Mouse (Mus musculus) layer of hippocampus, adult 18-20 months (tissue): Measurements from ENCODE around the gene Zkscan4. TPM values are rescaled to one million over a fixed set of nuclear protein-coding genes. Genes with fewer than 3 reads are reported as not detected.
"Not testable (repeated sequence)": the region's sequence is repeated elsewhere in the genome, so short reads cannot be mapped to it uniquely, and the experiment has no call there.

Experiments
- DNase-seq, 2 experiments: peaks; one replicate each; pipeline ENCODE4 v3.0.0; 2022; ENCODE audit warnings: low spot score in 2 of 2
- long read RNA-seq: library from polyadenylated mRNA; stranded (forward); transcript quantifications from one replicate; pipeline ENCODE4 v2.0.0, GENCODE M21; 2021
- total RNA-seq, 2 experiments: library from RNA; stranded (reverse); gene quantifications; 2 replicates each; pipeline ENCODE4 v1.2.3; 2021

Zkscan4 gene
- 1 to 10 TPM; 5.9 to 6.6 TPM for total RNA-seq
- long read RNA-seq, transcript Zkscan4-201 (3 exons, 2,400 nt), result major isoform, 8 of 9 reads
- long read RNA-seq, partial matches to known transcripts, result 1 of 9 reads
- long read RNA-seq, other reads (novel, unspliced or antisense), result 0 of 9 reads

DNA sequence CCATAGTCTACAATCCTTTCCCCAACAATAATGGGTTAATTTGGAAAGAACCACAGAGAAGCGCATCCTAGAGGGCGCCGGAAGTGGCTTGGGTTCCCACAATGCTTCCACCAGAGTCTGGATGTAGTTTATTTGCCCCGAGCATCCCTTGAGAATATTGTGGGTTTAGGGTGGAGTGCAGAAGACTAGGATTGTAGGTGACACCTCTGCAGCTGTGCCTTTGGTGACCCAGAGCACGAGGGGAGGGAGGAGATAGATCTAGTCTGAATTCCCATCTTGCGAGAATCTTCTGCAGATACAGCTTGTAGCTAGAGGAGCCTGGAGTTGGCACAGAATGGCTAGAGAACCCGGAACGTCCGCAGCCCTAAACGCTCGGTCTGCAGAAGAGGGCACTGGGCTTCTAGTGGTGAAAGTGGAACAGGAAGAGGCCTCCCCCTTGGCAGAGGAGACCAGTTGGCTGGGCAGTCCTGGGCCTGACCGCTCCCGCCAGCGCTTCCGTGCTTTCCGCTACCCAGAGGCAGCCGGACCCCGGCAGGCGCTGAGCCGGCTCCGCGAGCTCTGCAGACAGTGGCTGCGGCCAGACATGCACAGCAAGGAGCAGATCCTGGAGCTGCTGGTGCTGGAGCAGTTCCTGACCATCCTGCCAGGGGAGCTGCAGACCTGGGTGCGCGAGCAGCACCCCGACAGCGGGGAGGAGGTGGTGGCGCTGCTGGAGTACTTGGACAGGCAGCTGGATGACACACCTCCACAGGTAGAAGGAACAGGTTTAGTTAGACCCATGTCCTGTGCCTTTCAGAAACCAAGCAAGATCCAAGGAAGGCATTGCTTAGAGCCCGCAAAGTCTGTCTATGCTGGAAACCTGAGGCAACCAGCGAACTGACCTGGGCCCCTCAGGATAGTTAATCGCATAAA is at the start of gene Zkscan4, which contains the start of gene Gm10065:
Gene Zkscan4 (plus strand): TSS at position 149 of the 912 bp plus-strand sequence.
Gene Gm10065 (minus strand): TSS at position 683 of the 912 bp plus-strand sequence.
- DNase-seq, result peak; percentile 67 to 90

DNA sequence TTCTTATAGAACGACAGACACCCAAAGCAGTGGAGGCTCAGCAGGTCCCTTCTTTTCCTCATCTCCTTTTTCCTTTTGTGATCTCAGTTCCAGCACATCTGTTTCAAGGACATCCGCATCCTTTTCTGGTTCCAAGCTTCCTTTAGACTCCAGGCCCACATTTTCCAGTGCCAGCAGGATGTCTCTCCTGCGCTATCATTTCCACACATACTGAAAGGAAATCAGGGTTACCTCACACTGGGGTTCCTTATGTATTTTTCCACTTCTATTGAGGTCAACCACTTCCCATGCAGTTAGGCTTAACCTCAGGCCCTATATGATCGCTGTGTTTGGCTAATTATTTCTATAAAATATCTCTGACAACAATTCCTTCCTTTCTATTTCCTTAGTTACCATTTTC is 43.2 kb upstream of the Zkscan4 start:
- no peak for DNase-seq

DNA sequence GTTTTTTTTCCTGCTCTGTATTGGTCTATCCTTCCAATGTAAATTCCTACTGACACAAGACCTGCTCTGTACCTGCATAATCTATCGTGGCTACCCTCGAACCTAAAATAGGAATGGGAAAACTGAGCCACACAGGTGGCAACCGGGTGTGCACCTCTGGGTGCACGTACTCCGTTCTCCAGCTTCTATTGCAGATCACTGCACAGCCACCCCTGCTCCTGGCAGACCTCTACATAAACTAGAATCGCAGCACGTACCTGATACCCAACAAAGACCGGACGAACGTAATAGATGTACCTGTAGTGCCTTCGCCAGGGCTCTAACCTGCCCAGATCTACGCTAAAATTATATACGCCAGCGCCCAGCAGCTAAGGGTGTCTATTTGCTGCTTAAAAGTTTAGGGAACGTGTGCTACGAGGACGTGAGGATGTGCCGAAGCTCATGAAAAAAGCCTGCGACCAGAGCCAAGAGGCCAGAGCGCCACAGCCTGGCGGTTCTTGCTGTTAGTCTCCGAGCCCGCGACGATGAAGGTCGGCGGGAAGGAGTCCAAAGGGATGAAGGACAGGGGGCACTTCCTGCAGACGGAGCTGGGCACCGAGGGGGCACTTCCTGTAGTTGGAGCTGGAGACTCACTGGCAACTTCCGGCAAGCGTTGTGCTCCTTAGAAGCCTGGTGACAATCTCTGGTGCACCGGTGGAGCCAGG is 38.1 kb upstream of the Zkscan4 start, which contains the start of gene Pgbd1:
Gene Pgbd1 (minus strand): TSS at position 556 of the 704 bp plus-strand sequence.
- peak; percentile 48 to 75 for DNase-seq

DNA sequence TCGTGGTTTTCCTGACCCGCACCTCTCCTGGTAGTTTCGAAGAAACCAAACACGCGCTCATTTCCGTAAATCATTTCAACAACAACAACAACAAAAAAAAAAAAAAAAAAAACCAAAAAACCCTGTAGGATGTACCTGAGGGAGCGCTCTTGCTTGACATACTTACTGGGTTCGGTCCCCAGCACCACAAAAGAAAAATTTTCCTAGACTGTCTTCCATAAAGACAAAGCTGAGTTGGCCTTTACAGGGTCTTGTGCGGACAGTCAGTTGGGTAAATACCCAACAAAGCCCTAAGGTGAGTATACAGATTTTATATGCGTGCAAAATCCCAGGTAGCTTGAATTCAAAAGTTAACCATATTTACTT is 37.5 kb upstream of the Zkscan4 start:
- DNase-seq, result no peak

DNA sequence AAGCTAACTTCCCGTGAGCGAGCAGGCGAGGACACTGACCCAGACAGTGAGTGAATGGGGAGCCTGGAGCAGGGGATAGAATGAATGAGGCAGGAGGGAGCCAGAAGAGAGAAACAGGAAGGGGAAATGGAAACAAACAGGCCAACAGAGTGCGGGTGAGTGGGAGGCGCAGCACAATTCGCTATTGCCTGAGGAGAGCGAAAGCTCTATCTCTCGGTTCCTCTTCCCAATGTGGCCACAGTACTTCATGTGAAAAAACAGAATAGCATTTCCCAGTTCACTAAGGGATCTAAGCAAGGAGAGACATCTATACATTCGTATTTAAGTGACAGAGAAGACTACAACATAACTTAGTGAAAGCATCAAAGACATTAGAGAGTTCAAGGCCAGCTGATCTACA is 31.9 kb upstream of the Zkscan4 start:
- no peak for DNase-seq

DNA sequence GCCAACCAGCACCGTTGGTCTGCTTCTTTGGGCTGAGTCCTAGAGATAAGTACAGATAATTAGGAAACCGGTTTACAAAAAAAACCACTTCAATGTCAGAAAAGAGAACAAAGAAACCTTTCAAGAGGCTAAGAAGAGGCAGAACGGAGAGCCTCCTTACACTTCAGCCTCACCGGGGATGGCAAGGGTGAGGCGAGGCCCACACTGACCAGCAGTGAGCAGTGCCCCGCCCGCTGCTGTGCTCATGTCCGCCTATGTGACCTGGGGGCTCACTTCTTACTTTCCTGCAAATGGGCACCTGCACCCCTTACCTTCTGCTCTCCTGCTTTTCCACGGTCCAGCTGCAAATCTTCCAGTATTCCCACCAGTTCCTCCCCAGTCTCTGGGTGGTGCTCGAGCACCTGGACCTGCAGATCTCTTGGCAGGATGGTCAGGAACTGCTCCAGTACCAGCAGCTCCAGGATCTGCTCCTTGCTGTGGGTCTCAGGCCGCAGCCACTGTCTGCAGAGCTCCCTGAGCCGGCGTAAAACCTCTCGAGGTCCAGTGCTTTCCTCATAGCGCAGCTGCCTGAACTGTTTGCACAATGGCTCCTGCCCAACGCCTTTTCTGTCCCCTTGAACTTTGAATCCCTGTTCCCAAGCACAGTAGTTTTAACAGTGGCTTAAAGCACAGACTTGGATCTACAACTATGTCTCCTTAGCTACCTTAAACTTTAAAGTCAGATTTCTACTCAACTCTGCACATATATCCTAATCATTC is 30.7 kb upstream of the Zkscan4 start:
- DNase-seq, result no peak

DNA sequence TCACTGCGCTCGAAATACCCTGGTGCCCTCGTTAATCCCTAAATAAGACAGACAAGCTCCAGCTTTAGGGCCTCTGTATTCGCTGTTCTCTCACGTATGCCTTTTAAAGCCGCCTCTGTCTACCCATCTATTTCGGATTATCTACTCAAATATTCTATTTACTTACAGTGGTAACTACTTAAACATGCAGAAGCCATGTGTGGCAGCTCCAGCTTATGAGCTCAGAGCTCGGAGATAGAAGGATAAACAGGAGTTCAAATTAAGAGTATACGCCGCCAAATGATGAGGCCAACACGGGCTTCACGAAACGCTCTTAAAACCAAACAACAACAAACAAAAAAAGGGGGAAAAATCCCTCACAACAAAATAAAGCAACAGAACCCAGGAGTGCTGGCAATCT is 25.7 kb upstream of the Zkscan4 start:
- DNase-seq, result no peak

DNA sequence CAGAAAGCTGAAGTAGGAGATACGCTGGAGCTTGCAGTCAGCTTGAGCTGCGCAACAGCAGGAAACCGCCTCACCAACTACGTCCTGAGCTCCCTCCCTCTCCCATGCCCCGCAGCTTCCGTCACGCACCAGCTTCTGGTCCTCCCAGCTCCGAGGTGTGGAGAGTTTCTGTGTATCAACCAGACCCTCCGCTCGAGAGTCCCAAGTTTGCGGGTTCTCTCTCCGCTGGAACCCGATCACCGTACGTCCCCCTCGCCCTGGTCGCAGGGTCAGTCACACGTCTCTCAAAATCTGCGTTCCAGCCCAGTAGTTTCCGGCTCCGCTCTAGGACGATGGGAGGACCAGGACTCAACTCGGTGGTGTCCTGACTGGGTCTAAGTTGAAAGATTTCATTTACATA is 25.3 kb upstream of the Zkscan4 start, which contains the start of gene Zscan26:
Gene Zscan26 (minus strand): TSS at position 282 of the 400 bp plus-strand sequence.
- peak; percentile 78 to 91 for DNase-seq

DNA sequence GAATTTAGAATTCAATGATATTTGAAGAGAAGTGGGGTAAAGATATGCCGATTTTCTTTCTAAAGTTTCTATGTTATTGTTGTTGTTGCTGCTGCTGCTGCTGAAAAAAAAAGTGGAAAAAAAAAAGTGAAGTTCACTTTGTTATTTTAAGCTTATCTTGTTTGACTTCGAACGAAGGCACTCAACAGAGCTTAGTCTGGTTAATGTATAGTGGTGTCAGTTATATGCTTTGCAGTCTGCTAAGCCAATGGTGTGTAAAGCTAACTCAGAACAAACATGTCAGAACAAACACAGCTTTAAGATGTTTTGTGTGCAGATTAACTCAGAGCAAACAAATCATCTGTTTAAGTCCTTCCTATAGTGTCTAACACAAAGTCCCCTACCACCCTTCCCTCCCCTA is 24.6 kb upstream of the Zkscan4 start:
- DNase-seq, result no peak

DNA sequence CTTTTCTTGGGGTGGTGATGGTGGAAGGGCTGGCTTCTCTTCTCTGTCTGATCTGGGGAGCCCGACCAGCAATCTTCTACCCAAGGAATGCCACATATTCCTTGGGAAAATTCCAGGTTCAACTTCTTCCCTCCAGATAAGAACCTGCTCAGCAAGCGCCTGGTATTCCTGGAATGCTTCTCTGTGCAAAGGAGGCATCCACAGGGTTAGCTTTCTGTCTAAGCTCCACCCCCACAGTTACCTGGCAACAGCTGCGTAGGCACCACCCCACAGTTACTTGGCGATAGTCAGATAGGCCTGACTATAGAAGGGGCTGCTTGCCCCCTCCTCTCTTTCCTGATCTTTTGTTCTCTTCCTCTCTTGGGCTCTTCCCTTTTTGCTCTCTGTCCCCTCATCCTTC is 22.4 kb upstream of the Zkscan4 start:
- DNase-seq, result no peak

DNA sequence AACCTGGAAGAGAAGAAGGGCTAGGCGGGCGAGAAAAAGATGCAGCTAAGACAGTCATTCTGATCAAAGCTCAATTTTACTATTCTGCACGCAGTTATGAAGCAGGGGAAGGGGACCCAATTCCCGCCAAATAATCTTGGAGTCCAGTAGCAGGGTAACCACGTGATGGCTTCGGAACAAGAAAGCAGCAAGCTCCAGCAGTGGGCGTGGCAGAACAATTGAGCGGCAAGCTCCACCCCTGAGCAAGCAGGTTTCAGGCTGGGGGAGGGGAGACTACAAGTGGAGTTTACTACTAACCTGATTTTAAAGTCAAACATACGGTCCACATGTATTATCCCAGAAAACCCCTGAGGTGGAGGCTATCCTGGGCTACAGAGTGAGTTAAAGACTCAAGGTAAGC is 16.2 kb upstream of the Zkscan4 start:
- not testable (repeated sequence) for DNase-seq

DNA sequence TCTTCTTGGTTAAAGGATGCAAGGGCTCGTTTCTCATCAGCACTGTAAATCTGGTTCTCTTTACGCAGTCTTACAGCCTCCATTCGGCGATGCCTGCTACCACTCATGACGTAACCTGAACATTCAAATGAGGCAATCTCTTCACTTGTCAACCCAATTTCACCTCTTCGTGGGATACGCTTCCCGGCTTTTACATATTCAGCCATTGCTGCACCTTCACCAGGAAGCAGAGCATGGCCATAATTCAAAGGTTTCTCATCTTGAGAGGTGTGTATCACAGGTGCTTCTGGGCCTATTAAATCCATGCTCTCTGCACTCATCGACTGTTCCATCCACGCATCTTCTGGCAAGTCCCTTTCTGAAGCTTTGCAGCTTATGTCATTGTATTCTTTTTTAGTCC is 11.4 kb upstream of the Zkscan4 start:
- DNase-seq, result no peak

DNA sequence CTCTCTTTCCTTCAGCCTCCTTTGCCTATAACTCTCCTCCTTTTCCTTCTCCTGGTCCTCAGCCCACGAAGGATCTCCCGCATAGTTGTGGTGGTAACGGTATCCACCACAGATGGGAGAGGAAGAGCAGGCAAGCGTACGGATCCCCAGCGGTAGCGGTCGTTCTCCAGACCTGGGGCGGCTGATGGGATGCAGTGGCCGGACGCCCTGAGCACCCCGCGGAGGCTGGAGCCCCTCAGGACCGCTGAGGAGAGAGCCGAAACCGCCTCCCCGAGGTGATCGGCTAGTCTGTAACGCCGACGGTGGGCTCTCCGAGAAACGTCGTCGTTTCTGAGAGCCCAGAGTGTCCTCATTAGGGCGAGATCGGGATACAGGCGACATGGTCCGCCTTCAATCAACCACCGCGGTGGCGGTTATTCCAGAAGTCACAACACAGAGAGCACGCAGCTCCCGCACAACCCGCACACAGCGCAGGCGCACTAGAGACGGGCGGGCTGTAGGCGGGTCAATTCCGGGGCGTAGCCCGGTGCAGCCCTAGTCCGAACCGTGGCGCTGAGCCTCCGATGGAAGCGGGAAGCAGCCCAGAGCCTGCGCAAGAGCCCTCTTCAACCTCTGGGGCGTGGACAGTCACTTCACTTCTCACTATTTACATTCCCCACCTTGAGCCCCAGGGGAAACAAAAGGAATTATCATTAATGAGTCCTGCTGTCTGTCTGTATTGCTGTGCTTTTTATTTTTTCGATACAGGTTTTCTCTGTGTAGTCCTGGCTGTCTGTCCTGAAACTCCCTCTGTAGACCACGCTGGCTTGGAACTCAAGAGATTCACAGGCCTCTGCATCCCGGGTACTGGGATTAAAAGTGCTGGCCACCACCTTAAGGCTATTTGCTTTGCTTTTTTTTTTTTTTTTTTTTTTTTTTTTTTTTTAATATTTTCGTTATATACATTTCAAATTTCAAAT is 10.4 kb upstream of the Zkscan4 start, which contains the start of gene Nkapl:
Gene Nkapl (minus strand): TSS at position 449 of the 959 bp plus-strand sequence.
- peak; percentile 51 to 81 for DNase-seq

DNA sequence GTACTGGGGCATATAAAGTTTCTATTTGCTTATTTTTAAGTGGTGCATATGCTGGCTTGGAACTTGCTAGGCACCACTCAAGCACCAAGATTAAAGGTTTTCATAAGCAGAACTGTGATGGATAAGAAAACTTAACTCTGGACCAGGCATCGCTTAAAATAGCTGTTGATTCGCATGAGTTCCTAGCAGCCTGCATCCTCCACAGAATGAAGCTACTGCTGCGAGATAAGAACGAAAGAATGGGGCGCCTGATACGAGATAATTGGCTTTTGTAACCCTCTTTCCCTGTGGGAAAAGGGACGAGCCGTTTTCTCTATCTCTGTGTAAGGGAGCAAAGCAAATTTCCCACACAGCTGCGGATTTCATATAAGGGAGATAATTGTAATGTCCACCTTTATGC is 9.6 kb upstream of the Zkscan4 start:
- no peak for DNase-seq

DNA sequence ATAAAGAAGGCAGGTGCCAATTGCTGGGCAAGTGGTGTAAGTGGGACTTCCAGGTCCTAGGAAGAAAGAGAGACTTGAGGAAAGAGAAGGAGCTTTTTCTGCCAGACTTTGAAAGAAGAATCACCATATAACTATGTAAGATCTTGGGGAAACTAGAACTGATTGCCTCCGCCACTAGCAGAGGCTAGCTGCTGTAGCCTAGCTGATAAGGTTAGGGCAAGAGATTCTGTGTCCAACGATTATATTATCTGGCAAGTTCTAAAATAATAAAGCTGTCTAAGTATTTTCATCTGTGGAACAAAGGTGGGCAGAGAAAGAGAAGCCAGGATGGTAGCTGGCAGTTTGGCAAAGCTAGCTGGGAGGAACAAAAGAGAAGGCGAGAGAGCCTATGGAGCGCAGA is 6.3 kb upstream of the Zkscan4 start:
- DNase-seq, result no peak

DNA sequence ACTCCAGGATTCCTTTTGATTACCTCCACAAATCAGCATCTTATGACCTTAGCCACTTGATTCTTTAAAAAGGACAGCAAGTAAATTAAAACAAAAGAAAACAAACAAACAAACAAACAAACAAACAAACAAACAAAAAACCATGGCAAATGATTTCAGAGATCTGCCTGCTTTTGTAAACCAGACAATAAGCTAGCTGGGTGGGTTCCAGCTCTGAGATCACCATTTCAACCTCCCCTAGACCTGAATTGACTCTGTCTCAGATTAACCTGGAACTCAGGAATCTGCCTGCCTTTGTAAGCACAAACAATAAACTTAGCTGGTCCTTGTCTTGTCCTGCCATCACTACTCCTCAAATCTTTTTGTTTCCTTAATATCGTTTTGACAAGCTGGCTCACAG is 8.2 kb downstream of the Zkscan4 start:
- DNase-seq, result no peak

DNA sequence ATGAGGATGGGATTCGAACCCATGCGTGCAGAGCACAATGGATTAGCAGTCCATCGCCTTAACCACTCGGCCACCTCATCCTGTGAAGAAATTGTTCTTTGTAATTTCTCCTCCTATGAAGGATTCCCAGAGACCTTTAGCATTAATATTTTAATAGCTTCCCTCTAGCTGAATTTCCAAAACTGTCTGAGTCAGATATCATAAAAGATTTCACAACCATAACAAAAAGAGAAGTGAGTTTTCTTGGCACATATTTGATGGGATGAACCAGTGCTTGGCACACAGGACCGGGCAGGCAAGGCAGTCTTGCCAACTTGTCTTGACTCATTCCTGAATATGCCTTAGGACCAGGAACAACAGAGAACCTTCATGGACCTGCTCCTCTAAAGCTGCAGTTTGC is 14.1 kb downstream of the Zkscan4 start:
- no peak for DNase-seq

DNA sequence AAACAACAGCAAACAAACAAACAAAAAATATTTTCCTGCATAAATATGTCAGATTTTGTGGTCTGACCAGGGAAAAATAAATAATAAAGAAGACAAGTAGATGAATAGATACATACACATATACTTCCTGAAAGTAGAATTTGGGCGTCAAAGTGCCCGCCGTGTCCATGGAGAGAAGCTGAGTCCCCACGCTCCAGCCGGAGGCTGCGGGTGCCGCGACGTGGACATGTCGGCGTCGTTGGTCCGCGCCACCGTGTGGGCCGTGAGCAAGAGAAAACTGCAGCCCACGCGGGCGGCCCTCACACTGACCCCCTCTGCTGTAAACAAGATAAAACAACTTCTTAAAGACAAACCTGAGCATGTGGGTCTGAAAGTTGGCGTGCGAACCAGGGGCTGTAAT is 16.4 kb downstream of the Zkscan4 start, which contains the start of gene AK157302:
Gene AK157302 (plus strand): TSS at position 144 of the 400 bp plus-strand sequence.
- no peak for DNase-seq

DNA sequence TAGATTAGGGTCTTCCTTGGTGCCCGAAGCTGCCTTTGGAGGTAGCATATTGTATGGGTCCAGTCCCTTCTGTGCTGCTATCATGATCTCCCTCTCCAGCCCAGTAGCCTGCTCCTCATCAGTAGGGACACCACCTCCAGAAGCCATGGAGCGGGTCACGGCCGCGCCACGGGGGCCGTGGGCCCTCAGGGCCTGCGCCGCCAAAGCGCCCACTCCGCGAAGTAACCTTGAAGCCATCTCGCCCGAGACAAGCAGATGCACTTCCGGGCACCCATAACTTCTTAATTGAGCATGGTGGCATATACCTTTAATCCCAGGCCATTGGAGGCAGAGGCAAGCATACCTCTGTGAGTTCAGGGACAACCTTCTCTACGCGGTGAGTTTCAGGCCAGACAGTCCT is 22.5 kb downstream of the Zkscan4 start, which contains the start of gene Gm11273:
Gene Gm11273 (minus strand): TSS at position 237 of the 400 bp plus-strand sequence.
- not testable (repeated sequence) for DNase-seq

DNA sequence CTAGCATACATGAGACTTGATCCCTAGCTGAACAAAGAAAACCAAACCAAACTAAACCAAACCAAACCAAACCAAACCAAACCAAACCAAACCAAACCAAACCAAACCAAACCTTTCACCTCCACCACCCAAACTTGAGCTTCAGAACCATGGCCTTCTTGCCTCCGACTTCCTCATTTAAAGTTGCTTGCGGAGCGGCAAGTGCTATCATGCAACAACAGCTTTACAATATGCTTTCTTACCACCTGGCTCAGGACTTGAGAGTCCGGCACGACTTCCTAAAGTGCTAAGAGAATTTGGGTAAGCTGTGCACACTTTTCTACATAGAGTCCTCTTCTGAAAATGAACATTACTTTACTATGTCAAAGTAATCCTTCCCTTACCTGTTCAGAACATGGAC is 23.6 kb downstream of the Zkscan4 start:
- DNase-seq, result no peak
